Mouse (Mus musculus): ENCODE results near the gene Sash1.

Gene Sash1

GRCm38 (mm10) chr10:8851625-8852024 is 34.2 kb downstream of the Sash1 start:
- no peak for DNase-seq (ENCODE audit: low spot score)

GRCm38 (mm10) chr10:8847974-8848373 is 37.9 kb downstream of the Sash1 start:
- no peak for DNase-seq (ENCODE audit: low spot score)

GRCm38 (mm10) chr10:8846258-8846657 is 39.6 kb downstream of the Sash1 start:
- no peak for DNase-seq (ENCODE audit: low spot score)

GRCm38 (mm10) chr10:8845230-8845770 is 40.6 kb downstream of the Sash1 start:
- DNase-seq (ENCODE audit: low spot score), result no peak

- no peak for DNase-seq (ENCODE audit: low spot score)
Measured at GRCm38 (mm10) chr10:8839956-8840355, 45.9 kb downstream of the Sash1 start.

GRCm38 (mm10) chr10:8833816-8834464 is 51.9 kb downstream of the Sash1 start:
- no peak for DNase-seq (ENCODE audit: low spot score)

- no peak for DNase-seq (ENCODE audit: low spot score)
Measured at GRCm38 (mm10) chr10:8826303-8826702, 59.6 kb downstream of the Sash1 start.

GRCm38 (mm10) chr10:8825874-8826273 is 60.0 kb downstream of the Sash1 start:
- no peak for DNase-seq (ENCODE audit: low spot score)

- peak; percentile 54 for DNase-seq (ENCODE audit: low spot score)
Measured at GRCm38 (mm10) chr10:8818066-8818465, 67.8 kb downstream of the Sash1 start.

- DNase-seq (ENCODE audit: low spot score), result no peak
Measured at GRCm38 (mm10) chr10:8813984-8814578, 71.8 kb downstream of the Sash1 start.

GRCm38 (mm10) chr10:8813259-8813658 is 72.6 kb downstream of the Sash1 start:
- DNase-seq (ENCODE audit: low spot score), result no peak

- DNase-seq (ENCODE audit: low spot score), result no peak
Measured at GRCm38 (mm10) chr10:8812807-8813206, 73.1 kb downstream of the Sash1 start.

- DNase-seq (ENCODE audit: low spot score), result no peak
Measured at GRCm38 (mm10) chr10:8811261-8812039, 74.4 kb downstream of the Sash1 start.

- no peak for DNase-seq (ENCODE audit: low spot score)
Measured at GRCm38 (mm10) chr10:8810496-8810895, 75.4 kb downstream of the Sash1 start.

- DNase-seq (ENCODE audit: low spot score), result no peak
Measured at GRCm38 (mm10) chr10:8808383-8808782, 77.5 kb downstream of the Sash1 start.

GRCm38 (mm10) chr10:8807581-8807980 is 78.3 kb downstream of the Sash1 start:
- no peak for DNase-seq (ENCODE audit: low spot score)

- DNase-seq (ENCODE audit: low spot score), result no peak
Measured at GRCm38 (mm10) chr10:8805402-8805801, 80.5 kb downstream of the Sash1 start.

GRCm38 (mm10) chr10:8804292-8804691 is 81.6 kb downstream of the Sash1 start:
- DNase-seq (ENCODE audit: low spot score), result no peak

GRCm38 (mm10) chr10:8801719-8802347 is 84.0 kb downstream of the Sash1 start:
- DNase-seq (ENCODE audit: low spot score), result no peak

GRCm38 (mm10) chr10:8801139-8801613 is 84.7 kb downstream of the Sash1 start:
- DNase-seq (ENCODE audit: low spot score), result peak; percentile 32

- DNase-seq (ENCODE audit: low spot score), result no peak
Measured at GRCm38 (mm10) chr10:8797826-8798225, 88.0 kb downstream of the Sash1 start.

- peak; percentile 49 for DNase-seq (ENCODE audit: low spot score)
Measured at GRCm38 (mm10) chr10:8795336-8795735, 90.5 kb downstream of the Sash1 start.
